Mouse (Mus musculus) gastrocnemius, adult 8-10 months (tissue): ENCODE results near the gene Gpr83. TPM values are rescaled to one million over a fixed set of nuclear protein-coding genes. Genes with fewer than 3 reads are reported as not detected.
"Not testable (repeated sequence)": the region's sequence is repeated elsewhere in the genome, so short reads cannot be mapped to it uniquely, and the experiment has no call there.

Source experiments
- DNase-seq, 2 experiments: peaks; one replicate each; pipeline ENCODE4 v3.0.0; 2022; ENCODE audit warnings: low spot score in 2 of 2
- total RNA-seq, 4 experiments: library from RNA; stranded (reverse); gene quantifications; 2 replicates each; pipeline ENCODE4 v1.2.4; 2022

The Gpr83 gene
- total RNA-seq, 4 experiments from 2014 or later, result not detected

GRCm38 (mm10) chr9:14868326-14868725, 8.3 kb downstream of the Gpr83 start:
- DNase-seq, result no peak

GRCm38 (mm10) chr9:14870377-14870776, 10.4 kb downstream of the Gpr83 start:
- no peak for DNase-seq

- DNase-seq, result no peak
These were observed 10.8 kb downstream of the Gpr83 start for GRCm38 (mm10) chr9:14870802-14871201.

GRCm38 (mm10) chr9:14871536-14871935, 11.5 kb downstream of the Gpr83 start:
- no peak for DNase-seq

GRCm38 (mm10) chr9:14872181-14872930, 12.3 kb downstream of the Gpr83 start:
- DNase-seq, result no peak

GRCm38 (mm10) chr9:14875743-14876507, 15.9 kb downstream of the Gpr83 start:
- no peak for DNase-seq

GRCm38 (mm10) chr9:14876566-14876965, 16.6 kb downstream of the Gpr83 start:
- DNase-seq, result not testable (repeated sequence)

GRCm38 (mm10) chr9:14884641-14885040, 24.6 kb downstream of the Gpr83 start:
- DNase-seq, result no peak

GRCm38 (mm10) chr9:14885151-14885550, 25.1 kb downstream of the Gpr83 start:
- DNase-seq, result no peak

- DNase-seq, result no peak
These were observed 25.9 kb downstream of the Gpr83 start for GRCm38 (mm10) chr9:14885954-14886353.

GRCm38 (mm10) chr9:14887787-14888382, 27.9 kb downstream of the Gpr83 start:
- DNase-seq, result no peak

- DNase-seq, result no peak
These were observed 28.7 kb downstream of the Gpr83 start for GRCm38 (mm10) chr9:14888671-14889070.

GRCm38 (mm10) chr9:14890699-14891098, 30.7 kb downstream of the Gpr83 start:
- DNase-seq, result no peak

GRCm38 (mm10) chr9:14891891-14892290, 31.9 kb downstream of the Gpr83 start:
- DNase-seq, result no peak

GRCm38 (mm10) chr9:14893388-14893787, 33.4 kb downstream of the Gpr83 start:
- no peak for DNase-seq

GRCm38 (mm10) chr9:14894628-14895027, 34.6 kb downstream of the Gpr83 start:
- DNase-seq, result no peak

GRCm38 (mm10) chr9:14895237-14895835, 35.3 kb downstream of the Gpr83 start:
- DNase-seq, result no peak

- no peak for DNase-seq
These were observed 37.1 kb downstream of the Gpr83 start for GRCm38 (mm10) chr9:14897102-14897501.

- no peak for DNase-seq
These were observed 41.7 kb downstream of the Gpr83 start for GRCm38 (mm10) chr9:14901757-14902156.

- DNase-seq, result no peak
These were observed 42.4 kb downstream of the Gpr83 start for GRCm38 (mm10) chr9:14902416-14902815.

GRCm38 (mm10) chr9:14903006-14903405, 43.0 kb downstream of the Gpr83 start:
- no peak for DNase-seq
